Mouse (Mus musculus) forebrain, postnatal 0 days (tissue): Measurements from ENCODE around the gene Arsg. TPM values are rescaled to one million over a fixed set of nuclear protein-coding genes. Genes with fewer than 3 reads are reported as not detected.
A peak's percentile ranks its signal among the peaks of the same experiment; 100 is the strongest.

ENCODE experiments used
- ATAC-seq: fragments of 200-750 bp; cut with Nextera tagmentation; 2 replicates; pipeline ENCODE4 v1.8.0; 2017; ENCODE audit warnings: mild to moderate bottlenecking, moderate library complexity
- DNase-seq: peaks from one replicate; pipeline ENCODE4 v3.0.0-alpha.2; 2015
- H3K27ac ChIP-seq: fragments of 300-500 bp; sonication (generic); 2 replicates; pipeline ENCODE4 v1.5.1; 2014; ENCODE audit warnings: low read depth, mild to moderate bottlenecking, antibody characterized with exemption, low read length, moderate library complexity, mixed read lengths
- H3K27me3 ChIP-seq: fragments of 300-500 bp; sonication (generic); 2 replicates; pipeline ENCODE4 v1.6.1; 2014; ENCODE audit warnings: mild to moderate bottlenecking, low read length, mixed read lengths; ENCODE audit not compliant: insufficient read depth
- H3K36me3 ChIP-seq: fragments of 300-500 bp; sonication (generic); 2 replicates; pipeline ENCODE4 v1.6.1; 2014; ENCODE audit warnings: mild to moderate bottlenecking, moderate library complexity; ENCODE audit not compliant: insufficient read depth
- H3K4me1 ChIP-seq: fragments of 300-500 bp; sonication (generic); 2 replicates; pipeline ENCODE4 v1.6.1; 2014; ENCODE audit warnings: antibody characterized with exemption; ENCODE audit not compliant: insufficient read depth
- H3K4me2 ChIP-seq: fragments of 300-500 bp; sonication (generic); 2 replicates; pipeline ENCODE4 v1.6.1; 2014; ENCODE audit warnings: low read depth, mild to moderate bottlenecking, moderate library complexity
- H3K4me3 ChIP-seq: fragments of 300-500 bp; sonication (generic); 2 replicates; pipeline ENCODE4 v1.5.1; 2014; ENCODE audit warnings: low read depth, low read length, mixed read lengths
- H3K9ac ChIP-seq: fragments of 300-500 bp; sonication (generic); 2 replicates; pipeline ENCODE4 v1.6.1; 2014; ENCODE audit warnings: mild to moderate bottlenecking
- H3K9me3 ChIP-seq: fragments of 300-500 bp; sonication (generic); 2 replicates; pipeline ENCODE4 v1.6.1; 2016; ENCODE audit warnings: low read length
- CTCF ChIP-seq: sonication (generic); IDR thresholded peaks from 2 replicates; pipeline ENCODE4 v1.5.1; 2016; ENCODE audit warnings: antibody characterized with exemption, control low read depth, low read depth
- WGBS: fragments of 180-500 bp; shearing (Covaris S2); extraction: QIAGEN DNeasy Blood & Tissue Kit; methylation state at CpG from one replicate; pipeline ENCODE4 v1.1.7; 2014; 5-methylcytosine and 5-hydroxymethylcytosine counted together
- polyA plus RNA-seq: library from polyadenylated mRNA; unstranded; fragments of >200 nt; fragmentation: Nextera tagmentation; extraction: Ambion mirVana; gene quantifications from 2 replicates; pipeline ENCODE4 v1.2.1, GENCODE M21; 2015
- total RNA-seq: library from RNA; depleted of rRNA; stranded (reverse); fragments of >200 nt; gene quantifications from 2 replicates; pipeline ENCODE4 v1.2.3, GENCODE M21; 2014

Gene Arsg
- total and polyA plus RNA-seq, 2 experiments from 2014 or later: 5.3 to 7.8 TPM

DNA sequence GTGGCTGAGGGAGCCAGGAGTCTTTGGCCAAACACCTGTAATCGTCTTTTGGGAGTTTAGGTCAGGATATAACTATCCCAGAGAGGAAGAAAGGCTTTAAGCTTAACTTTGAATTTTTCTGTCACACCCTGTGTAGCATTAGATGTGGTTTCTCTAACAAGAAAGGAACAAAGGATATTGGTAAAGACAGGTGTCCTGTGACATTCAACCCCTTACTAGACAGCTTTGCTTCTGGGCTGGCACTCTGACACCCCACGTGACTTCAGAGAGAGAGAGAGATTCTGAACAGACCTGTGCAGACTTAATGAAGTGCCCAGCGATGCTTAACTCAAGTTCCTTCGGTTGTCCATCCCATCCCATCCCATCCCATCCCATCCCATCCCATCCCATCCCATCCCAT, 118.3 kb downstream of the Arsg start:
- Histone ChIP-seq H3K9ac (no peak overlapping the region), H3K27ac (no peak overlapping the region), H3K4me1 (no peaks in the 10 kb centered on the region), H3K27me3 (no peaks in the 10 kb centered on the region), H3K4me3 (no peak overlapping the region), H3K4me2 (no peak overlapping the region), H3K36me3 (no peaks in the 10 kb centered on the region), H3K9me3 (no peaks in the 10 kb centered on the region)
- WGBS: 86% methylated on average over 4 of the region's 4 CpGs
- DNase-seq: no peak
- ATAC-seq: no peak
- TF ChIP-seq CTCF: no peak

DNA sequence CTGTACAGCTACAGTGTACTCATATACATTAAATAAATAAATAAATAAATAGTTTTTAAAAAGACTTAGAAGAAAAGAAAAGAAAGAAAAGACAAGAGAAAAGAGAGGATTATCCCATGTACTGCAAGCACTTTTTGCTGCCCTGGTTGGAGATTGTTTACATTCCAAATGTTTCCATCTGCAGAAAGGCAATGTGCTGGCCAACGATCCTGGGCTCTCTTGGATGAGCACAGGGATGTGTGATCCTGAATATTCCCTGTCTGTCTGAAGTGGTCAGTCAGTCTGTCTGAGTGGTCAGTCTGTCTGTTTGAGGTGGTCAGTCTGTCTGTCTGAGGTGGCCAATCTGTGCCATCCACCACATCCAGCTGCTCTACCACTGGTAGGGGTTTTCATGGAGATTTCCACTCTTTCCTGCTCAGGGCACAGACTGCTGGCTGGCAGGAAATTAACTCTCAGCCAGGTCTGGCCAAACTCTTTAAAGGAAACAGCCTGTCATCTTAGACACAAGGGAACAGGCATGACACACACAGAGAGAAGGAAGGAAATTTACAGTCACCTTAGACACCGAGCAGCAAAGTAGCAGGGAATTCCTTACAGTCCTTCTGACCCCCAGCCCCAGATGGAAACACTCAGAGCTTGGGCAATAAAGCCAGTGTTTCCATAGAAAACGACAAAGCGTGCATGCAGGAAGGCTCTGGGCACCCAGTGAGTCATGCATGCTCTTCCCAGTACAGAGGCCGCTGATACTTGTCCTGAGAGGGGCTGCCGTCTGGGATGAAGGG, 120.2 kb downstream of the Arsg start:
- ATAC-seq (no peak), DNase-seq (no peak)
- Histone ChIP-seq H3K4me3 (no peak overlapping the region), H3K36me3 (no peaks in the 10 kb centered on the region), H3K9me3 (no peaks in the 10 kb centered on the region), H3K4me2 (no peak overlapping the region), H3K4me1 (no peaks in the 10 kb centered on the region), H3K27me3 (no peaks in the 10 kb centered on the region), H3K9ac (no peak overlapping the region), H3K27ac (no peak overlapping the region)
- 83% methylated on average over 6 of the region's 6 CpGs for WGBS
- no peak for TF ChIP-seq CTCF

DNA sequence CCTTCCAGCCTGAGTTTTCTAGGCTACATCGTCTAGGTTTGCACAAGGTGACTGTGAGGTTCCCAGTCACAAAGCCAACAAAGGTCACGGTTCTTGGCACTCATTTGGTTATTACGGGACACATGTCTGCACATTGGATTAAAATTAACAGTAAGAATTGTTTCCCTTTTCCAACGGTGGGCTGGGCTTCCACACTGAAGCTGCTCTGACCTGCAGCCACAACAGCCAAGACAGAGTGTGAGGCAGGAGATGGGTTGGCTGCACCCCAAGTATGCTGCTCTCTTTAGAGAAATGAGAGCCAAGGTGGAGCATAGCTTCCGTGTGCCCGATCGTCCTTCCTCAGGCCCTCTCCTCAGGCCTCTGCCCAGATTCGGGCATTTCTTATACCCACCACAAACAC, 121.6 kb downstream of the Arsg start:
- H3K9ac ChIP-seq: no peak overlapping the region
- no peaks in the 10 kb centered on the region for H3K4me1 ChIP-seq
- H3K27me3 ChIP-seq: no peaks in the 10 kb centered on the region
- DNase-seq: no peak
- no peaks in the 10 kb centered on the region for H3K36me3 ChIP-seq
- H3K4me3 ChIP-seq: no peak overlapping the region
- ATAC-seq: no peak
- H3K9me3 ChIP-seq: no peaks in the 10 kb centered on the region
- 88% methylated on average over 8 of the region's 8 CpGs for WGBS
- H3K4me2 ChIP-seq: no peak overlapping the region
- H3K27ac ChIP-seq: no peak overlapping the region
- TF ChIP-seq CTCF: no peak

DNA sequence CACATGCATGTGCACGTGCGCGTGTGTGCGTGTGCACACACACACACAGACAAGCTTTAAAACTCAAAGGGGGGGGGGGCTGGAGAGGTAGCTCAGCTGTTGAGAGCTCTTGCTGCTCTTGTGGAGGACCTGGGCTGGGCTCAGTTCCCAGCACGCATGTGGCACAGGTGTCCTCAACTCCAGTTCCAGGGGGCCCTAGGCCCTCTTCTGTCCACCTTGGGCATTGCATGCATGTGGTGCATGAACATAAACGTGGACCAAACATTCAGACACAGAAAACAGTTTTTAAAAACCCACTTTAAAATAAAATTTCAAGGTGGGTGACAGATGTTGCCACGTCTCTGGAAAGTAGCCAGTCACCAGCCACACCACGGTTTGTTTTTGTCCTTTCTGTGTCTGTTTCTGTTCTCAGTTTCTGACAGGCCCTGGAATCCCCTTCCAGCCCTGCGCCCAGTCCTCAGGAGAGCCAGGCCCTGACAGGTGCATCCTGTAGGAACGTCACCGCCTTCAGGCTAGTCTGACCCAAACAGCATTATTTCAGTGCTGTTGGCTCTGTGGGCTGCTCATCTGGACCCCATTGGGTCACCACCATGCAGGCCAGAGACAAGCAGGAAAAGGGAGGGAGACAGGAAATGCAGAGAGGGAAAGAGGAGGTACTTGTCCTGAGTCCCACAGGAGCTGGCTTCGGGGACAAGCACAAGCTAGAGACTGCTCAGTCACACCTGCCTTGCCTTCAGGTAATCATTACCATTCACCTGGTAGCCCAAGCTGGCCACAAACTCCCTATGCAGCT, 125.8 kb downstream of the Arsg start:
- ATAC-seq: no peak
- Histone ChIP-seq H3K27ac (no peak overlapping the region), H3K4me3 (no peak overlapping the region), H3K9ac (no peak overlapping the region), H3K9me3 (no peaks in the 10 kb centered on the region), H3K4me1 (no peaks in the 10 kb centered on the region), H3K4me2 (no peak overlapping the region), H3K36me3 (no peaks in the 10 kb centered on the region; the same call in 1 of the 2 replicates), H3K27me3 (no peaks in the 10 kb centered on the region)
- WGBS: 89% methylated on average over 12 of the region's 12 CpGs
- no peak for DNase-seq
- peak; percentile 16; the same call in 1 of the 2 replicates for TF ChIP-seq CTCF

GRCm38 (mm10) chr11:109607600-109607999, 134.4 kb downstream of the Arsg start:
- no peak overlapping the region for H3K4me2 ChIP-seq
- no peaks in the 10 kb centered on the region for H3K9me3 ChIP-seq
- no peak for TF ChIP-seq CTCF
- H3K27ac ChIP-seq: no peak overlapping the region
- WGBS: 70% methylated on average over 6 of the region's 6 CpGs
- no peaks in the 10 kb centered on the region for H3K27me3 ChIP-seq
- H3K9ac ChIP-seq: no peak overlapping the region
- ATAC-seq: no peak
- H3K36me3 ChIP-seq: no peaks in the 10 kb centered on the region
- H3K4me3 ChIP-seq: no peak overlapping the region
- peaks cover 12% of the 10 kb centered on the region; the same call in 1 of the 2 replicates for H3K4me1 ChIP-seq
- no peak for DNase-seq

GRCm38 (mm10) chr11:109608976-109609625, 135.9 kb downstream of the Arsg start:
- Histone ChIP-seq H3K4me1 (peaks cover 12% of the 10 kb centered on the region; the same call in 1 of the 2 replicates), H3K4me3 (no peak overlapping the region), H3K36me3 (no peaks in the 10 kb centered on the region), H3K9ac (no peak overlapping the region), H3K27me3 (no peaks in the 10 kb centered on the region), H3K27ac (no peak overlapping the region), H3K9me3 (no peaks in the 10 kb centered on the region), H3K4me2 (no peak overlapping the region)
- TF ChIP-seq CTCF: no peak
- no peak for ATAC-seq
- 79% methylated on average over 6 of the region's 6 CpGs for WGBS
- DNase-seq: no peak
